Mouse (Mus musculus) E14TG2a.4 (cell line): Measurements from ENCODE around the gene Epop.
"Not testable (repeated sequence)": the region's sequence is repeated elsewhere in the genome, so short reads cannot be mapped to it uniquely, and the experiment has no call there.

Experiments
- H3K27me3 ChIP-seq: 2 replicates; pipeline ENCODE4 v1.6.1; 2014; ENCODE audit warnings: low read length, control low read depth; ENCODE audit not compliant: insufficient read depth
- H3K36me3 ChIP-seq: 2 replicates; pipeline ENCODE4 v1.6.1; 2014; ENCODE audit warnings: low read length, control low read depth; ENCODE audit not compliant: insufficient read depth
- H3K4me1 ChIP-seq: replicated peaks from 2 replicates; pipeline ENCODE4 v1.6.1; 2014; ENCODE audit warnings: low read depth, low read length, control low read depth
- H3K4me3 ChIP-seq: replicated peaks from 2 replicates; pipeline ENCODE4 v1.5.1; 2014; ENCODE audit warnings: mild to moderate bottlenecking, low read length
- H3K9me3 ChIP-seq: 2 replicates; pipeline ENCODE4 v1.6.1; 2014; ENCODE audit warnings: low read length, control low read depth
- CTCF ChIP-seq: conservative IDR thresholded peaks from 2 replicates; pipeline ENCODE4 v1.5.1; 2014; ENCODE audit warnings: low read length
- NANOG ChIP-seq: IDR thresholded peaks from 2 replicates; pipeline ENCODE4 v1.6.1; 2014; ENCODE audit warnings: borderline replicate concordance, low read length, mixed read lengths
- POU5F1 ChIP-seq: IDR thresholded peaks from 2 replicates; pipeline ENCODE4 v1.6.1; 2014; ENCODE audit warnings: low read length, borderline replicate concordance

The Epop gene

DNA sequence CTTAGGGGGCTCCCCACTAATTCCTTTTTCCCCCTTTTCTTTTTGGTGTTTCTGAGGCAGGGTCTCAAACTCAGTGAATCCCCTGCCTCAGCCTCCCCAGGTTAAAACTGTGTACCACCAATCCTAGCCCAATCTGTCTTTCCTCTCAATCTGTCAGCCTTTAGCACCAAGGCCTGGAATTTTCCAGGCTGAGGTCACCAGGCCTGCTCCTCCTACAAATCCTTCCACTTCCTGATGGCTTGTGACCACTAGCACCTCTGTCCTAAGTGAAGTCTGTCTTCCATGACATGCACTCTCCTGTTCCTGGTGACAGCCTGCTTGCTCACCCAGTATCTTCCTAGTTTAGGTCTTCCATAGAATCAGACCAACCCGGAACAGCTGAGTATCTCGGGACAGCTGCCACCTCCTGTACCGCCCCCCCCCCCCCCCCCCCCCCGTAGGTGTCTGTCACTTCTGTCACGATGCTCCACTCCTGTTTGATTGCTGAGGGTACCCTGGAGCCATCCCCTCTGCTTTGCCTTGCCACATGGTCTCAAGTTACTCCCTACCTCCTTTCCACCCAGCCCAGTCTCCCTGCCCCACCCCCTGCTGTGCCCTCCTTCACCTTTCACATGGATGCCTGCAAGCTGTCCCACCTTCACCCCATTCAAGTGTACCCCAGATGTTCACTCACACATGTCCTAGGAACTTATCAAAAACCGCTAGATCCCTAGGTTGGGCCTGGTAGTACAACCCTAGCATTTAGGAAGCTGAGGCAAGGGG, 27.9 kb upstream of the Epop start:
- no peaks in the 10 kb centered on the region for H3K27me3 ChIP-seq
- TF ChIP-seq CTCF: no peak
- TF ChIP-seq POU5F1: no peak
- TF ChIP-seq NANOG: no peak
- no peaks in the 10 kb centered on the region for H3K9me3 ChIP-seq
- H3K4me3 ChIP-seq: peak overlapping the region; percentile 94
- peaks cover 73% of the 10 kb centered on the region for H3K4me1 ChIP-seq
- H3K36me3 ChIP-seq: peaks cover 43% of the 10 kb centered on the region

- H3K4me3 ChIP-seq: peak overlapping the region; percentile 58
- peaks cover 81% of the 10 kb centered on the region for H3K4me1 ChIP-seq
- H3K27me3 ChIP-seq: no peaks in the 10 kb centered on the region
- peaks cover 43% of the 10 kb centered on the region for H3K36me3 ChIP-seq
- TF ChIP-seq CTCF: peak; percentile 15; the same call in 1 of the 2 replicates
- TF ChIP-seq NANOG: no peak
- no peaks in the 10 kb centered on the region for H3K9me3 ChIP-seq
Measured at GRCm38 (mm10) chr11:97656269-97656971, 26.9 kb upstream of the Epop start.

GRCm38 (mm10) chr11:97654210-97654609, 24.7 kb upstream of the Epop start:
- TF ChIP-seq NANOG (no peak), POU5F1 (no peak), CTCF (no peak)
- 0 out of 2 replicates have a peak, but pooled peaks cover 6% of the 10 kb centered on the region for H3K27me3 ChIP-seq
- no peaks in the 10 kb centered on the region for H3K9me3 ChIP-seq
- H3K36me3 ChIP-seq: peaks cover 42% of the 10 kb centered on the region
- peaks cover 80% of the 10 kb centered on the region for H3K4me1 ChIP-seq
- H3K4me3 ChIP-seq: 0 out of 2 replicates have a peak overlapping the region, but pooled peaks have one; percentile 7

- Histone ChIP-seq H3K36me3 (peaks cover 36% of the 10 kb centered on the region), H3K4me3 (0 out of 2 replicates have a peak overlapping the region, but pooled peaks have one; percentile 7)
- not testable (repeated sequence) for H3K27me3 ChIP-seq
Measured at GRCm38 (mm10) chr11:97653376-97653775, 23.9 kb upstream of the Epop start.

DNA sequence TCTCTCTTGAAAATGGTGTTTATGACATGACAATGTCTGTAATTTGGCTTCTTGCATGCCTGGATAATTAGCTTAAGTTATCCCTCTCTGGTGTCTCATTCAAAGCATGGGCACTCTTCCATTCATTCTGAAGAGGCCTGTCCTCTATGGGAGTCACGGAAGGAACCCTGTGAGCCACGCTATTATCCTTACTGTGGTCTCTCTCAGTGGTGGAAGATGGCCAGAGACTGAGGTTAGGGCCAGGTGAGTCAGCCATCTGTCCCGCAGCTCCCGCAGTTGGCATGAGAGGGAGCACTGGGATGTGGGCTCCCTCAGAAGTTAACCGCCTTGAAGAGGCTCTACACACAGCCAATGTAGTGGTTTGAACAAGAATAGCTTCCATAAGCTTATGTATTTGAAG, 20.8 kb upstream of the Epop start:
- Histone ChIP-seq H3K4me1 (peaks cover 47% of the 10 kb centered on the region), H3K36me3 (peaks cover 19% of the 10 kb centered on the region), H3K27me3 (0 out of 2 replicates have a peak, but pooled peaks cover 6% of the 10 kb centered on the region), H3K4me3 (no peak overlapping the region), H3K9me3 (no peaks in the 10 kb centered on the region)
- no peak for TF ChIP-seq POU5F1
- no peak for TF ChIP-seq CTCF
- TF ChIP-seq NANOG: no peak

More at GRCm38 (mm10) chr11:97653376-97653775, 23.9 kb upstream of the Epop start:
- peaks cover 74% of the 10 kb centered on the region for H3K4me1 ChIP-seq
- not testable (repeated sequence) for H3K9me3 ChIP-seq

DNA sequence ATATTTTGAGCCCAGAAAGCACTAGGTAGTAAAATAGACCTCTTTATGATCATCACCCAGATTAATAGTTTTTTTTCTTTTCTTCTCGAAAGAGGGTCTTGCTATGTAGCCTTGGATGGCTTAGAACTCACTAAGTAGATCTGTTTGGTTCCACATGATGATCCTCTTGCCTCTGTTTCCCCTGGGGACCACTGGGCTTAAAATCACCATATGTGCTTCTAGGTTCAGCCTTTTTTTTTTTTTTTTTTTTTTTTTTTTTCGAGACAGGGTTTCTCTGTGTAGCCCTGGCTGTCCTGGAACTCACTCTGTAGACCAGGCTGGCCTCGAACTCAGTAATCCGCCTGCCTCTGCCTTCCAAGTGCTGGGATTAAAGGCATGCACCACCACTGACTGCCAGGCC, 19.0 kb upstream of the Epop start:
- H3K4me3 ChIP-seq, H3K36me3 ChIP-seq, H3K9me3 ChIP-seq, H3K27me3 ChIP-seq: not testable (repeated sequence)
- H3K4me1 ChIP-seq: peaks cover 35% of the 10 kb centered on the region

GRCm38 (mm10) chr11:97644834-97645233, 15.3 kb upstream of the Epop start:
- H3K27me3 ChIP-seq: no peaks in the 10 kb centered on the region
- H3K9me3 ChIP-seq: peaks cover 5% of the 10 kb centered on the region; the same call in 1 of the 2 replicates
- TF ChIP-seq CTCF (peak; percentile 84), POU5F1 (no peak)
- H3K4me3 ChIP-seq: no peak overlapping the region
- H3K4me1 ChIP-seq: peaks cover 22% of the 10 kb centered on the region
- H3K36me3 ChIP-seq: no peaks in the 10 kb centered on the region

- H3K9me3 ChIP-seq: peaks cover 5% of the 10 kb centered on the region; the same call in 1 of the 2 replicates
- H3K4me3 ChIP-seq: no peak overlapping the region
- H3K4me1 ChIP-seq: peaks cover 18% of the 10 kb centered on the region
- TF ChIP-seq CTCF (no peak), POU5F1 (no peak), NANOG (no peak)
- no peaks in the 10 kb centered on the region for H3K36me3 ChIP-seq
- no peaks in the 10 kb centered on the region for H3K27me3 ChIP-seq
Measured at GRCm38 (mm10) chr11:97643380-97644055, 14.0 kb upstream of the Epop start.

DNA sequence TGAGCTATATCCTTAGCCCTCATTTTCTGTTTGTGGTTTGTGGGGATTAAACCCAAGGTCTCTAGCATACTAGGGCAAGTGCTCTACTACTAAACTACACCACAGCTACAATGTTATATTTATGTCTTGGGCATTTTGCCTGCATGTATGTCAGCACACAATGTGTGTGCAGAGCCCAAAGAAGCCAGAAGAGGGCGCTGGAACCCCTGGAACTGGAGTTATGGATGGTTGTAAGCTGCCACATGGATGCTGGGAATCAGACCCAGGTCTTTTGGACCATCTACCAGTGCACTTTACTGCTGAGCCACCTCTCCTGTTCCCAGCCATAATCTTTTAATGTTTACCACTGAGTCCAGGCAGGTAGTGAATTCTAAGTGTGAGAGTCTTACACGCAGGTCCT, 13.2 kb upstream of the Epop start:
- Histone ChIP-seq H3K36me3 (no peaks in the 10 kb centered on the region), H3K4me1 (peaks cover 23% of the 10 kb centered on the region), H3K4me3 (no peak overlapping the region), H3K9me3 (peaks cover 5% of the 10 kb centered on the region; the same call in 1 of the 2 replicates), H3K27me3 (no peaks in the 10 kb centered on the region)
- no peak for TF ChIP-seq POU5F1
- TF ChIP-seq CTCF: peak; percentile 56
